Mouse (Mus musculus): ENCODE data around the gene Uhrf1.

DNA sequence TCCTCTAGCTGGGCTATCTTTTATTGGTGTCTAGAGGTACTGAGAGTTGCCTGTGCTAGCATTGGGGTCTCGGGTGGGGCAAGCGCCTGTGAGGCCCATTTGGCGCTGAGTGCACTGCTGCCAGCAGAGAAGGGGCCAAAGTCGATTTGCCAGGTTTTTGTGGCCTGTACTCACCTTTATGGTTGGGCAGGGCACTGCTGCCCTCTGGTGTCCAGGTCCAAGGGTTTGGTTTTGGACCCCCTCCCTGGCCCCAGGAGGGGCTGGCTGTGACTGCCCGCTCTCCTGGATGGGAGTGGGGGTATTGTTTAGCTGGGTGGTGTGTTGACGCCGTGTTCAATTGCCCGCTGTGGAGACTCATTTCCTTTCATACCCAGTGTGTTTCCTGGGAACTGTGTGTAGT lies 2.7 kb downstream of the Uhrf1 start:
- no peak for TF ChIP-seq TAL1 (IDR thresholded peaks at IDR 0.05; ENCODE audit: low read length)
- TF ChIP-seq GATA1 (IDR thresholded peaks at IDR 0.05; ENCODE audit: low read length): no peak

Data from erythroblast, embryonic 14.5 days (primary cell).